Mouse (Mus musculus) bone marrow, adult 2 months (tissue): Measurements from ENCODE around the gene Frs3.

Experiments
- CTCF ChIP-seq: fragments of 200-500 bp; IDR thresholded peaks from 2 replicates; pipeline ENCODE4 v1.5.1; 2011; ENCODE audit warnings: low read length, control low read depth; ENCODE audit not compliant: control insufficient read depth, insufficient read depth
- POLR2A ChIP-seq: fragments of 200-500 bp; IDR thresholded peaks from 2 replicates; pipeline ENCODE4 v1.6.1; 2011; ENCODE audit warnings: low read depth, mild to moderate bottlenecking, control low read depth, low read length, borderline replicate concordance; ENCODE audit not compliant: control insufficient read depth

- no peak for TF ChIP-seq POLR2A
- TF ChIP-seq CTCF: no peak
Measured at GRCm38 (mm10) chr17:47657901-47658300, 30.9 kb upstream of the Frs3 start.
